In the genomic region with DNA sequence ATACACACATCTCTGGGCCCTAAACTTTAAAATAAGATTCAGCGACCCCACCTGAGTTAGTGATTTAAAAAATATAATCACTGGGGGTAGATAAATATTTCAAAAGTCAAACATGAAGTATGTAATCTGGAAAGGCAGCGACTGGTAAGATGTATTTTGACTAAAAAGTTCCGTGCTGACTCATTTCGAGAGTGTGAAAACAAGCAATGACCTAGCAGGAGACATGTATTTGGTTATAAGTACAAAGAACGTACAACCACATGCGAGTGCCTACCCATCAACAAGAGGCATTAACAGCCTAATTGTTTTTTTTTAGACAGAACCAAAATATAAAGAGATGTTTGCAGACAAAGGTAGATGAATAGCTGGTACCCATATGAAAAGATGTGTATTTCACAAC, we compare ENCODE assay signal across 24 mouse cellular contexts. TPM values are rescaled to one million over a fixed set of nuclear protein-coding genes. Genes with fewer than 3 reads are reported as not detected.
DNase-seq lines count a peak whose midpoint lies in the region; ATAC-seq and TF ChIP-seq lines count a peak whose summit lies in the region.
"Had no signal": no experiment of that assay in that cellular context is flagged by ENCODE, and none has a peak within 500 bp of the region (broad histone marks: within the 10 kb centered on the region; RNA-seq: fewer than 3 reads in every experiment).

No protein-coding gene starts in this region.

- H3K79me2 ChIP-seq in CH12.LX (replicated peaks; ENCODE audit: control insufficient read depth, extremely low read depth, insufficient read depth, poor library complexity, severe bottlenecking), result no peaks in the 10 kb centered on the region

- H3K27ac ChIP-seq in gastrocnemius, adult 2 months, result peak overlapping the region; percentile 55; the same call in 1 of the 2 replicates
- H3K27ac ChIP-seq in CH12.LX (ENCODE audit: insufficient read depth, low read depth), result no peak overlapping the region
- H3K27ac ChIP-seq in forebrain, embryonic 13.5 days, result no peak overlapping the region
- H3K27ac ChIP-seq: embryonic facial prominence, embryonic 12.5 days; embryonic facial prominence, embryonic 15.5 days; forebrain, embryonic 15.5 days; hindbrain, embryonic 10.5 days; hindbrain, embryonic 13.5 days had no signal

- peak; percentile 100 for TF ChIP-seq EP300 in CH12.LX (IDR thresholded peaks at IDR 0.05; ENCODE audit: low read length)

- 87% methylated on average over 6 of the region's 6 CpGs for WGBS in lung, adult 2 months
- 82% methylated on average over 6 of the region's 6 CpGs for WGBS in forebrain, embryonic 13.5 days

- no peak for TF ChIP-seq RAD21 in CH12.LX (IDR thresholded peaks at IDR 0.05; ENCODE audit: low read depth, low read length)

- no peaks in the 10 kb centered on the region for H3K9me3 ChIP-seq in CH12.LX (replicated peaks; ENCODE audit: low read length)
- no peaks in the 10 kb centered on the region for H3K9me3 ChIP-seq in forebrain, embryonic 13.5 days (replicated peaks)
- H3K9me3 ChIP-seq: embryonic facial prominence, embryonic 12.5 days; embryonic facial prominence, embryonic 15.5 days; forebrain, embryonic 15.5 days; hindbrain, embryonic 10.5 days; hindbrain, embryonic 13.5 days had no signal

- no peak overlapping the region for H3K9ac ChIP-seq in CH12.LX (ENCODE audit: insufficient read depth, low read depth)
- no peak overlapping the region for H3K9ac ChIP-seq in forebrain, embryonic 13.5 days
- H3K9ac ChIP-seq: embryonic facial prominence, embryonic 12.5 days; embryonic facial prominence, embryonic 15.5 days; forebrain, embryonic 15.5 days; hindbrain, embryonic 13.5 days had no signal

- no peak; the same call in 1 of the 2 replicates for TF ChIP-seq POLR2A in CH12.LX (IDR thresholded peaks at IDR 0.05; ENCODE audit: low read depth, low read length)
- no peak for TF ChIP-seq POLR2A in lung, adult 2 months (IDR thresholded peaks at IDR 0.05; ENCODE audit: borderline replicate concordance, extremely low read depth, low read depth, low read length)

- intact Hi-C loops in gastrocnemius, adult 2 months (cut with DNase I), result loop anchor here (5.0 kb wide), 1 partner anchor 59 kb away; a partner anchor contains a TSS
- intact Hi-C loops in left cerebral cortex, postnatal 36 days (cut with DNase I), result no loop called here

- no peak overlapping the region; the same call in 1 of the 2 replicates for H3K4me2 ChIP-seq in CH12.LX (ENCODE audit: insufficient read depth, low read depth, poor library complexity, severe bottlenecking)
- no peak overlapping the region for H3K4me2 ChIP-seq in forebrain, embryonic 13.5 days
- H3K4me2 ChIP-seq: embryonic facial prominence, embryonic 12.5 days; embryonic facial prominence, embryonic 15.5 days; forebrain, embryonic 15.5 days; heart, embryonic 11.5 days; hindbrain, embryonic 13.5 days had no signal

- no peak for TF ChIP-seq CTCF in gastrocnemius, adult 2 months (IDR thresholded peaks at IDR 0.05)
- TF ChIP-seq CTCF in CH12.LX (conservative IDR thresholded peaks at IDR 0.05 in 1 of 2, IDR thresholded peaks at IDR 0.05 in 1 of 2; ENCODE audit: low read depth in 2 of 2, low read length in 2 of 2), result no peak
- TF ChIP-seq CTCF in lung, adult 2 months (IDR thresholded peaks at IDR 0.05; ENCODE audit: insufficient read depth, low read length), result no peak

- peak; percentile 89 for ATAC-seq in inflammation-experienced regulatory T-cells, adult 6 months
- ATAC-seq in forebrain, embryonic 13.5 days, result no peak
- ATAC-seq: forebrain, embryonic 15.5 days; hindbrain, embryonic 16.5 days; intestine, postnatal 0 days had no signal

- no peaks in the 10 kb centered on the region for H3K36me3 ChIP-seq in CH12.LX (replicated peaks in 1 of 2; ENCODE audit: control insufficient read depth in 1 of 2, insufficient read depth in 1 of 2, low read length in 1 of 2)
- H3K36me3 ChIP-seq in forebrain, embryonic 13.5 days (ENCODE audit: poor library complexity, severe bottlenecking), result no peaks in the 10 kb centered on the region
- H3K36me3 ChIP-seq: embryonic facial prominence, embryonic 12.5 days; embryonic facial prominence, embryonic 15.5 days; forebrain, embryonic 15.5 days; hindbrain, embryonic 10.5 days; hindbrain, embryonic 13.5 days had no signal

- in situ Hi-C loops in CH12.LX (cut with MboI; ENCODE audit: low pct_ligation_motif_present, low pct_unique_long_range_greater_than_20kb, low sequenced_read_pairs), result no loop called here

- DNase-seq in gastrocnemius, adult 2 months, result no peak
- DNase-seq in gastrocnemius, postnatal 10 days, result no peak
- DNase-seq in CH12.LX (ENCODE audit: extremely low read depth), result peak; percentile 94
- DNase-seq in left cerebral cortex, postnatal 36 days (ENCODE audit: low spot score in 2 of 2), result no peak
- no peak for DNase-seq in lung, adult 2 months
- DNase-seq: adrenal gland, postnatal 10 days; cerebellum, adult 11 months; cerebellum, adult 2 months; cerebellum, adult 9-11 months; cerebellum, postnatal 25 days; gastrocnemius, postnatal 14 days; heart, adult 11 months; heart, postnatal 36 days had no signal

- no peaks in the 10 kb centered on the region for H3K27me3 ChIP-seq in CH12.LX (replicated peaks)
- no peaks in the 10 kb centered on the region for H3K27me3 ChIP-seq in forebrain, embryonic 13.5 days
- H3K27me3 ChIP-seq: embryonic facial prominence, embryonic 12.5 days; forebrain, embryonic 15.5 days had no signal

- H3K4me1 ChIP-seq in CH12.LX (ENCODE audit: control insufficient read depth in 1 of 2, insufficient read depth in 2 of 2), result peaks cover 11 to 58% of the 10 kb centered on the region in 2 experiments; a peak in 3 of 4 replicates
- H3K4me1 ChIP-seq in lung, adult 2 months (ENCODE audit: control insufficient read depth, insufficient read depth, low read length), result no peaks in the 10 kb centered on the region
- no peaks in the 10 kb centered on the region for H3K4me1 ChIP-seq in forebrain, embryonic 13.5 days
- H3K4me1 ChIP-seq: embryonic facial prominence, embryonic 12.5 days; forebrain, embryonic 15.5 days; hindbrain, embryonic 13.5 days had no signal

- no peak overlapping the region for H3K4me3 ChIP-seq in gastrocnemius, adult 2 months
- H3K4me3 ChIP-seq in CH12.LX (replicated peaks in 1 of 3; ENCODE audit: low read depth in 2 of 3, low read length in 2 of 3, poor library complexity in 1 of 3), result no peak overlapping the region
- H3K4me3 ChIP-seq in lung, adult 2 months (replicated peaks; ENCODE audit: extremely low read depth, low read depth, low read length), result no peak overlapping the region
- no peak overlapping the region for H3K4me3 ChIP-seq in forebrain, embryonic 13.5 days
- H3K4me3 ChIP-seq: embryonic facial prominence, embryonic 12.5 days; embryonic facial prominence, embryonic 15.5 days; forebrain, embryonic 15.5 days; hindbrain, embryonic 10.5 days; hindbrain, embryonic 13.5 days had no signal

- dilution Hi-C loops in CH12.LX (cut with MboI; ENCODE audit: extremely low pct_ligation_motif_present, extremely low pct_unique_long_range_greater_than_20kb, low sequenced_read_pairs), result no loop called here

TF ChIP-seq in CH12.LX, 34 proteins besides CTCF, POLR2A, EP300 and RAD21 (continues in another document):
- TF ChIP-seq CHD1 (IDR thresholded peaks at IDR 0.05; ENCODE audit: low read depth, low read length), result no peak
- TF ChIP-seq MAZ (IDR thresholded peaks at IDR 0.05; ENCODE audit: low read depth, low read length), result no peak
- TF ChIP-seq USF2 (conservative IDR thresholded peaks at IDR 0.05; ENCODE audit: low read depth, low read length), result no peak
- peak; percentile 96 for TF ChIP-seq RCOR1 (conservative IDR thresholded peaks at IDR 0.05; ENCODE audit: low read depth, low read length)
- peak; percentile 100 for TF ChIP-seq JUND (conservative IDR thresholded peaks at IDR 0.05; ENCODE audit: low read depth, low read length)
- TF ChIP-seq SMC3 (IDR thresholded peaks at IDR 0.05; ENCODE audit: low read depth, low read length), result no peak
- no peak for TF ChIP-seq ZMIZ1 (IDR thresholded peaks at IDR 0.05; ENCODE audit: low read depth, low read length)
- no peak; the same call in 1 of the 2 replicates for TF ChIP-seq MXI1 (IDR thresholded peaks at IDR 0.05; ENCODE audit: low read depth, low read length)
- TF ChIP-seq ETS1 (conservative IDR thresholded peaks at IDR 0.05; ENCODE audit: low read depth, low read length), result peak; percentile 79
- TF ChIP-seq E2F4 (IDR thresholded peaks at IDR 0.05; ENCODE audit: insufficient replicate concordance, low read depth, low read length), result no peak
- TF ChIP-seq MAX (IDR thresholded peaks at IDR 0.05; ENCODE audit: low read length), result peak; percentile 55; the same call in 1 of the 2 replicates
- TF ChIP-seq PAX5 (IDR thresholded peaks at IDR 0.05; ENCODE audit: low read length), result no peak
- peak; percentile 83 for TF ChIP-seq MEF2A (IDR thresholded peaks at IDR 0.05; ENCODE audit: borderline replicate concordance, low read depth, low read length)
- peak; percentile 51; the same call in 1 of the 2 replicates for TF ChIP-seq TCF12 (IDR thresholded peaks at IDR 0.05; ENCODE audit: low read depth, low read length)
- TF ChIP-seq ZNF384 (IDR thresholded peaks at IDR 0.05; ENCODE audit: low read depth, low read length), result peak; percentile 51
- peak; percentile 85; the same call in 1 of the 2 replicates for TF ChIP-seq MYC (IDR thresholded peaks at IDR 0.05; ENCODE audit: low read depth, low read length)
- no peak for TF ChIP-seq NRF1 (IDR thresholded peaks at IDR 0.05; ENCODE audit: low read depth, low read length)
- peak; percentile 67 for TF ChIP-seq SIN3A (IDR thresholded peaks at IDR 0.05; ENCODE audit: low read length)
- 0 out of 2 replicates have a peak, but pooled peaks have one; percentile 24 for TF ChIP-seq HCFC1 (IDR thresholded peaks at IDR 0.05; ENCODE audit: low read depth, low read length)
- TF ChIP-seq GABPA (IDR thresholded peaks at IDR 0.05; ENCODE audit: insufficient replicate concordance, low read depth, low read length), result no peak
- no peak for TF ChIP-seq ZC3H11A (IDR thresholded peaks at IDR 0.05; ENCODE audit: low read depth, low read length)
- peak; percentile 99 for TF ChIP-seq JUN (IDR thresholded peaks at IDR 0.05; ENCODE audit: insufficient read depth, low read depth, low read length)
- TF ChIP-seq TBP (conservative IDR thresholded peaks at IDR 0.05; ENCODE audit: low read depth, low read length), result 0 out of 2 replicates have a peak, but pooled peaks have one; percentile 42

RNA-seq across cellular contexts. Expression of a gene that starts 57.0 kb away (rescaled TPM):
- 100 to 1,000 TPM in 1 of 2 experiments, 10 to 100 TPM in 1; 96.3 to 115 TPM for total RNA-seq in gastrocnemius, adult 2 months (2021)
- total RNA-seq in gastrocnemius, postnatal 10 days (2021), result 10 to 100 TPM; 54.0 to 54.2 TPM
- total RNA-seq in CH12.LX (2012; rRNA removed), result 1.5 and 3.7 TPM in 2 replicates
- 3.3 and 4.3 TPM in 2 replicates for total RNA-seq in CH12.LX (2014; rRNA removed)
- 2.8 and 4.2 TPM in 2 replicates for polyA plus RNA-seq in CH12.LX (2012; ENCODE audit: insufficient read length, low read depth)
- polyA plus RNA-seq in inflammation-experienced regulatory T-cells, adult 6 months (2017; shearing (Covaris generic)), result under 1 TPM in 2 of 3 experiments, not detected in 1; 0.67 to 0.78 TPM
- 10 to 100 TPM; 11.7 to 15.7 TPM for total RNA-seq in left cerebral cortex, postnatal 36 days (2021)
- polyA plus RNA-seq in lung, adult 2 months (2012; rRNA removed), result 33.9 and 35.0 TPM in 2 replicates
- polyA plus RNA-seq in forebrain, embryonic 13.5 days (2015; fragmentation: Nextera tagmentation; extraction: Ambion mirVana), result 6.3 and 7.0 TPM in 2 replicates
- total RNA-seq: common myeloid progenitor, adult 5-6 weeks had no signal
